Mouse (Mus musculus): ENCODE measurements at regions not wholly inside any gene's neighbourhood (a gene's known extent, or its start where the extent isn't known, plus 50 kb on each side); places are given as distances from the start of the nearest gene placed in this dataset.

GRCm38 (mm10) chr8:109249691-109250090 is 244.1 kb upstream of the Pmfbp1 start:
- peaks cover 8% of the 10 kb centered on the region for H3K4me1 ChIP-seq (ENCODE audit: control insufficient read depth, insufficient read depth, low read length)
- H3K27ac ChIP-seq (ENCODE audit: control insufficient read depth, insufficient read depth, low read depth, low read length), result no peak overlapping the region
- no peak overlapping the region for H3K4me3 ChIP-seq (ENCODE audit: control insufficient read depth, low read depth, low read length)
- TF ChIP-seq POLR2A (IDR thresholded peaks at IDR 0.05; ENCODE audit: control insufficient read depth, low read depth, low read length) (no peak), CTCF (IDR thresholded peaks at IDR 0.05; ENCODE audit: control insufficient read depth, insufficient read depth, insufficient replicate concordance, low read depth, low read length) (no peak)
- no peaks in the 10 kb centered on the region for H3K36me3 ChIP-seq (ENCODE audit: control insufficient read depth, insufficient read depth, low read length)
- H3K27me3 ChIP-seq (ENCODE audit: control insufficient read depth, insufficient read depth, low read length), result no peaks in the 10 kb centered on the region

- H3K4me1 ChIP-seq (ENCODE audit: control insufficient read depth, insufficient read depth, low read length), result peaks cover 8% of the 10 kb centered on the region
- TF ChIP-seq POLR2A (IDR thresholded peaks at IDR 0.05; ENCODE audit: control insufficient read depth, low read depth, low read length) (no peak), CTCF (IDR thresholded peaks at IDR 0.05; ENCODE audit: control insufficient read depth, insufficient read depth, insufficient replicate concordance, low read depth, low read length) (no peak)
- H3K4me3 ChIP-seq (ENCODE audit: control insufficient read depth, low read depth, low read length), result peak overlapping the region; percentile 13; the same call in 1 of the 2 replicates
- no peak overlapping the region for H3K27ac ChIP-seq (ENCODE audit: control insufficient read depth, insufficient read depth, low read depth, low read length)
- H3K27me3 ChIP-seq (ENCODE audit: control insufficient read depth, insufficient read depth, low read length), result no peaks in the 10 kb centered on the region
- H3K36me3 ChIP-seq (ENCODE audit: control insufficient read depth, insufficient read depth, low read length), result no peaks in the 10 kb centered on the region
Observed at GRCm38 (mm10) chr8:109250551-109250950, 243.3 kb upstream of the Pmfbp1 start.

DNA sequence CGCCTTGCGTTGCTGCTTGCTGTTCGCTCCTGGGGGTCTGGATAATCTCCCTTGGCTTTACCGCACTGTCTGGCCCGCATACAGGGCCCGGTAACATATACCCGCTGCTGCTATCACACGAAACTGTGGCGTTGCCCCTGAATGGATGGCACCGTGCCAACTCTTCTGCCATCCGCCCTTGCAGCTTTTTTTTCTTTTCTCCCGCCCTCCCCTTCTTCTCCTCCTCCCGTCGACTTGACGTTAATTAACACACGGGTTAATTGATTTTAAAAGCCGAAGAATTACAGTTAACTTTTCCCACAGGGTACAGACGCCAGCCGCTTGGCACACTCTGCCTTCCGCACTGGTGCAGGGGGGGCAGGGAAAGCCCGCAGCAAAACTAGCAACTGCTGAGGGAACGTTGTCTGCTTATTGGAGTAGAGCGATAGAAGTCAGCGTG is 242.4 kb upstream of the Pmfbp1 start:
- H3K4me1 ChIP-seq (ENCODE audit: control insufficient read depth, insufficient read depth, low read length), result peaks cover 8% of the 10 kb centered on the region
- TF ChIP-seq CTCF (IDR thresholded peaks at IDR 0.05; ENCODE audit: control insufficient read depth, insufficient read depth, insufficient replicate concordance, low read depth, low read length) (no peak), POLR2A (IDR thresholded peaks at IDR 0.05; ENCODE audit: control insufficient read depth, low read depth, low read length) (no peak)
- no peaks in the 10 kb centered on the region for H3K27me3 ChIP-seq (ENCODE audit: control insufficient read depth, insufficient read depth, low read length)
- H3K27ac ChIP-seq (ENCODE audit: control insufficient read depth, insufficient read depth, low read depth, low read length), result 0 out of 2 replicates have a peak overlapping the region, but pooled peaks have one; percentile 8
- H3K36me3 ChIP-seq (ENCODE audit: control insufficient read depth, insufficient read depth, low read length), result no peaks in the 10 kb centered on the region
- peak overlapping the region; percentile 81 for H3K4me3 ChIP-seq (ENCODE audit: control insufficient read depth, low read depth, low read length)

- Histone ChIP-seq H3K27me3 (ENCODE audit: control insufficient read depth, insufficient read depth, low read length) (no peaks in the 10 kb centered on the region), H3K4me3 (ENCODE audit: control insufficient read depth, low read depth, low read length) (no peak overlapping the region), H3K4me1 (ENCODE audit: control insufficient read depth, insufficient read depth, low read length) (peaks cover 8% of the 10 kb centered on the region), H3K36me3 (ENCODE audit: control insufficient read depth, insufficient read depth, low read length) (no peaks in the 10 kb centered on the region), H3K27ac (ENCODE audit: control insufficient read depth, insufficient read depth, low read depth, low read length) (no peak overlapping the region)
- TF ChIP-seq CTCF (IDR thresholded peaks at IDR 0.05; ENCODE audit: control insufficient read depth, insufficient read depth, insufficient replicate concordance, low read depth, low read length), result no peak
- no peak for TF ChIP-seq POLR2A (IDR thresholded peaks at IDR 0.05; ENCODE audit: control insufficient read depth, low read depth, low read length)
Observed at GRCm38 (mm10) chr8:109252404-109252803, 241.4 kb upstream of the Pmfbp1 start.

- TF ChIP-seq CTCF (IDR thresholded peaks at IDR 0.05; ENCODE audit: control insufficient read depth, insufficient read depth, insufficient replicate concordance, low read depth, low read length) (peak; percentile 25; the same call in 1 of the 2 replicates), POLR2A (IDR thresholded peaks at IDR 0.05; ENCODE audit: control insufficient read depth, low read depth, low read length) (no peak)
- Histone ChIP-seq H3K27ac (ENCODE audit: control insufficient read depth, insufficient read depth, low read depth, low read length) (no peak overlapping the region), H3K4me1 (ENCODE audit: control insufficient read depth, insufficient read depth, low read length) (peaks cover 8% of the 10 kb centered on the region), H3K27me3 (ENCODE audit: control insufficient read depth, insufficient read depth, low read length) (no peaks in the 10 kb centered on the region), H3K36me3 (ENCODE audit: control insufficient read depth, insufficient read depth, low read length) (no peaks in the 10 kb centered on the region), H3K4me3 (ENCODE audit: control insufficient read depth, low read depth, low read length) (no peak overlapping the region)
Observed at GRCm38 (mm10) chr8:109279129-109279528, 214.7 kb upstream of the Pmfbp1 start.

DNA sequence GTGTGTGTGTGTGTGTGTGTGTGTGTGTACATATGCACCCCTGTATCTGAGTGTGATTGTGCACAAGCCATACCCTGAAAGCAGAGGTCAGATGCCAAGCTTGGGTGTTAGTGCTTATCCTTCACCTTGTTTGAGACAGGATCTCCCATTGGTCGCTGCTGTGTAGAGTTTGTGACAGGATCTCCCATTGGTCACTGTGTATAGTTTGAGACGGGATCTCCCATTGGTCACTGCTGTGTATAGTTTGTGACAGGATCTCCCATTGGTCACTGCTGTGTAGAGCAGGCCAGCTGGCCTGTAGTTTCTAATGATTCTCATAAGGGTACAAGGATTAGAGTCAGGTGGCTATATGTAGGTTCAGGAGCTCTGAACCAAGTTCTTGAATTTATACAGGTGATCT is 213.3 kb upstream of the Pmfbp1 start:
- Histone ChIP-seq H3K4me1 (ENCODE audit: control insufficient read depth, insufficient read depth, low read length) (peaks cover 8% of the 10 kb centered on the region), H3K27me3 (ENCODE audit: control insufficient read depth, insufficient read depth, low read length) (no peaks in the 10 kb centered on the region), H3K27ac (ENCODE audit: control insufficient read depth, insufficient read depth, low read depth, low read length) (no peak overlapping the region), H3K4me3 (ENCODE audit: control insufficient read depth, low read depth, low read length) (no peak overlapping the region), H3K36me3 (ENCODE audit: control insufficient read depth, insufficient read depth, low read length) (no peaks in the 10 kb centered on the region)
- TF ChIP-seq POLR2A (IDR thresholded peaks at IDR 0.05; ENCODE audit: control insufficient read depth, low read depth, low read length), result no peak
- TF ChIP-seq CTCF (IDR thresholded peaks at IDR 0.05; ENCODE audit: control insufficient read depth, insufficient read depth, insufficient replicate concordance, low read depth, low read length), result no peak

DNA sequence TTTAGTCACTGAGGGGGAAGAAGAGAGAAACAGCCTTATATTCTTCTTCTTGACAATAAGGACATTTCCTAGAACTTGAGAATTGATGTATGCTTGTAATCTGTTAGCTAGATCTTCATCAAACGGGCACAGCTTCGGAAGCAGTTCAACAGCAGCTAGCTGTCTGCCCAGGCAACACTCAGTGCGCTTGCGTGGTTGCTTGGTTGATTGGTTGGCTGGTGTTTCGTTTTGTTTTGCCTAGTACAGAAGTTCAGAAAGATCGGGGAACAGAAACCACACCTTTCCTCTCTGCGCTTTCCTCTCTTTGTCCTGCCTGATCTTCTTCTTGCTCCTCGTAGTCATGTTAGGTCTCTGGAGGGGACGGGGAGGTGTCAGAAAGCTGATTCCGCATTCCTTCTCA is 212.2 kb upstream of the Pmfbp1 start:
- Histone ChIP-seq H3K4me1 (ENCODE audit: control insufficient read depth, insufficient read depth, low read length) (peaks cover 7% of the 10 kb centered on the region), H3K27me3 (ENCODE audit: control insufficient read depth, insufficient read depth, low read length) (no peaks in the 10 kb centered on the region), H3K4me3 (ENCODE audit: control insufficient read depth, low read depth, low read length) (no peak overlapping the region), H3K36me3 (ENCODE audit: control insufficient read depth, insufficient read depth, low read length) (no peaks in the 10 kb centered on the region), H3K27ac (ENCODE audit: control insufficient read depth, insufficient read depth, low read depth, low read length) (no peak overlapping the region)
- no peak for TF ChIP-seq POLR2A (IDR thresholded peaks at IDR 0.05; ENCODE audit: control insufficient read depth, low read depth, low read length)
- no peak for TF ChIP-seq CTCF (IDR thresholded peaks at IDR 0.05; ENCODE audit: control insufficient read depth, insufficient read depth, insufficient replicate concordance, low read depth, low read length)
